Mouse (Mus musculus) forebrain, embryonic 10.5 days (tissue): Measurements from ENCODE around the gene Thoc7. TPM values are rescaled to one million over a fixed set of nuclear protein-coding genes. Genes with fewer than 3 reads are reported as not detected.
"Not testable (repeated sequence)": the region's sequence is repeated elsewhere in the genome, so short reads cannot be mapped to it uniquely, and the experiment has no call there.

Source experiments
- DNase-seq: peaks from one replicate; pipeline ENCODE4 v3.0.0-alpha.2; 2017; ENCODE audit warnings: low spot score; ENCODE audit errors: extremely low spot score
- H3K27ac ChIP-seq: fragments of 300-500 bp; sonication (generic); 2 replicates; pipeline ENCODE4 v1.5.1; 2016; ENCODE audit warnings: mild to moderate bottlenecking
- H3K27me3 ChIP-seq: fragments of 300-500 bp; sonication (generic); 2 replicates; pipeline ENCODE4 v1.6.1; 2016; ENCODE audit warnings: mild to moderate bottlenecking; ENCODE audit not compliant: poor library complexity, severe bottlenecking
- H3K36me3 ChIP-seq: fragments of 300-500 bp; sonication (generic); replicated peaks from 2 replicates; pipeline ENCODE4 v1.6.1; 2016; ENCODE audit warnings: mild to moderate bottlenecking, moderate library complexity
- H3K4me1 ChIP-seq: fragments of 300-500 bp; sonication (generic); 2 replicates; pipeline ENCODE4 v1.6.1; 2016
- H3K4me3 ChIP-seq: fragments of 300-500 bp; sonication (generic); 2 replicates; pipeline ENCODE4 v1.5.1; 2016; ENCODE audit warnings: mild to moderate bottlenecking, moderate library complexity
- H3K9me3 ChIP-seq: fragments of 300-500 bp; sonication (generic); 2 replicates; pipeline ENCODE4 v1.6.1; 2016; ENCODE audit warnings: mild to moderate bottlenecking, moderate library complexity
- WGBS: fragments of 180-500 bp; shearing (Covaris S2); methylation state at CpG from one replicate; pipeline ENCODE4 v1.1.7; 2016; 5-methylcytosine and 5-hydroxymethylcytosine counted together
- polyA plus RNA-seq: library from polyadenylated mRNA; unstranded; fragments of >200 nt; fragmentation: Nextera tagmentation; extraction: Ambion mirVana; gene quantifications from 2 replicates; pipeline ENCODE4 v1.2.1, GENCODE M21; 2016

Thoc7 gene
- polyA plus RNA-seq, 1 experiment from 2014 or later, result 235 TPM

GRCm38 (mm10) chr14:13963527-13963926 lies 1.9 kb upstream of the Thoc7 start:
- H3K27ac ChIP-seq, result no peak overlapping the region
- DNase-seq, result no peak
- 86% methylated on average over 1 of the region's 1 CpGs for WGBS
- H3K4me1 ChIP-seq, result peaks cover 22% of the 10 kb centered on the region
- H3K4me3 ChIP-seq, result no peak overlapping the region
- no peaks in the 10 kb centered on the region for H3K9me3 ChIP-seq
- H3K36me3 ChIP-seq, result no peaks in the 10 kb centered on the region
- no peaks in the 10 kb centered on the region for H3K27me3 ChIP-seq

GRCm38 (mm10) chr14:13962476-13962875 lies 824 bp upstream of the Thoc7 start:
- no peak overlapping the region for H3K4me3 ChIP-seq
- H3K27ac ChIP-seq, result no peak overlapping the region
- peaks cover 4% of the 10 kb centered on the region for H3K36me3 ChIP-seq
- DNase-seq, result no peak
- no peaks in the 10 kb centered on the region for H3K9me3 ChIP-seq
- H3K4me1 ChIP-seq, result peaks cover 30% of the 10 kb centered on the region
- H3K27me3 ChIP-seq, result no peaks in the 10 kb centered on the region
- 93% methylated on average over 6 of the region's 6 CpGs for WGBS

DNA sequence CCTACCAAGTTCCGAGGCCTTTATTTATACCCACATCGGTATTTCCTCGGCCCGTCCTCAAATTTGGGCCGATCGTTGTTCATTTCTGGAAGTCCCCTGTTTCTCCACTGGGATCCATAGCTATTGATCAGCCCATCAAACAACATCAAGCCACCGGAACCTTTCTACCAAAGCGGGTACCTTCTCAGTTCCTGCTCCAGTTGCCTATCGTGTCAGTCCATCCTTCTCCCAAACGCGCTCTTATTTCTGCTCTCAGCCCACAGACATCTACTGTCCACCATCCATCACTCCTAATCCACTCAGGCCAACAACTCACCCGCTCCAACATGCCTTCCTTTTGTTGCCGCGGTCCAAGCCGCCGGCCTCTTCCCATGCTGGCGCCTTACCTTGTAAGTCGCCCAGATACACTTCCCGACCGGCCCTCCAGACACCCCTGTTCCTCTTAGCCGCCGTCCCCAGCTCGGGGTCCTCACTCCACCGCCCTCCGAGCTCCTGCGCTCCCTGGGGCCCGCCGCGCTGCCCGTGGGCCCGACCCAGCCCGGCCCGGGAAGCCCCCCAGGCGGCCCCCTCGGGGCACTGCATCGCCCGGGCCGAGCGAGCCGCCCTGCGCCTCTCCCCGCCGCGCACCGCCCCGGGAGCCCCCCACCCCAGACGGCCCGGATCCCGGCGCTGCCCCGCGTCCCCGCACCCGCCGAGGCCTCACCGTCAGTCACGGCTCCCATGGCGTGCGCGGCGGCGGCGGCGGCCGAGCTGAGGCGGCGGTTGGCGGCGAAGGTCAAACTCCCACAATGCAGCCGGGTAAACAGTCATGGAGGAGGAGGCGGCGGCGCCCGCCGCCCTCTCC lies 948 bp downstream of the Thoc7 start:
- DNase-seq, result peak; percentile 64
- WGBS, result under 1% methylated on average over 52 of the region's 75 CpGs
- Histone ChIP-seq H3K4me1 (peaks cover 30% of the 10 kb centered on the region), H3K4me3 (peak overlapping the region; percentile 92), H3K27ac (peak overlapping the region; percentile 100), H3K36me3 (peaks cover 20% of the 10 kb centered on the region), H3K9me3 (no peaks in the 10 kb centered on the region), H3K27me3 (no peaks in the 10 kb centered on the region)

- Histone ChIP-seq H3K36me3 (peaks cover 26% of the 10 kb centered on the region), H3K9me3 (no peaks in the 10 kb centered on the region), H3K4me3 (peak overlapping the region; percentile 92), H3K27ac (peak overlapping the region; percentile 100), H3K27me3 (no peaks in the 10 kb centered on the region), H3K4me1 (peaks cover 30% of the 10 kb centered on the region)
- under 1% methylated on average over 9 of the region's 9 CpGs for WGBS
- DNase-seq, result peak; percentile 43
Observed at GRCm38 (mm10) chr14:13960079-13960478, 1.6 kb downstream of the Thoc7 start.

GRCm38 (mm10) chr14:13952151-13952550 lies 9.5 kb downstream of the Thoc7 start:
- H3K4me3 ChIP-seq, result not testable (repeated sequence)
- 92% methylated on average over 3 of the region's 3 CpGs for WGBS
- peaks cover 95% of the 10 kb centered on the region for H3K36me3 ChIP-seq

GRCm38 (mm10) chr14:13950401-13950800 lies 11.3 kb downstream of the Thoc7 start:
- H3K4me1 ChIP-seq, result no peaks in the 10 kb centered on the region
- DNase-seq, result no peak
- H3K27ac ChIP-seq, result no peak overlapping the region
- peaks cover 86% of the 10 kb centered on the region for H3K36me3 ChIP-seq
- no peaks in the 10 kb centered on the region for H3K27me3 ChIP-seq
- H3K9me3 ChIP-seq, result no peaks in the 10 kb centered on the region
- no peak overlapping the region for H3K4me3 ChIP-seq

More at GRCm38 (mm10) chr14:13952151-13952550, 9.5 kb downstream of the Thoc7 start:
- H3K9me3 ChIP-seq, DNase-seq, H3K27me3 ChIP-seq, H3K4me1 ChIP-seq, H3K27ac ChIP-seq: not testable (repeated sequence)

DNA sequence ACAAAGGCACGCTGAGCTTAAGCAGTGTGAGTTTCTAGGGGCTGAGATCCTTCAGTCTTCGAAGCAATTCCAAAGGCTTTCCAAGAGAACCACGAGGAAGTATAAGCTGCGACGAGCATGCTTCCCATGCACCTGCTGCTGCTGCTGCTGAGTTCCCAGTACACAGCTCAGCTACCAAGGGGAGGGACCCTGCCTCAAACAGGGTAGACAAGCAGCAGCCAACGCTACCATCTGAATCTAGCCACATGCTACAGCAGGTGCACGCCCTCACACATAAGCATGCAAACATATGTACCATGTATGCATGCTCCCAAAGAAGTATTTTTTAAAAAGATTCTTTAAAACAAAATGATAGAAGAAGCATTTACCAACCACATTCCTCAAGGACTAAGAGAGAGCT lies 13.3 kb downstream of the Thoc7 start:
- H3K4me3 ChIP-seq, result no peak overlapping the region
- H3K36me3 ChIP-seq, result peaks cover 67% of the 10 kb centered on the region
- no peaks in the 10 kb centered on the region for H3K9me3 ChIP-seq

GRCm38 (mm10) chr14:13944686-13945085 lies 17.0 kb downstream of the Thoc7 start:
- no peak for DNase-seq
- no peak overlapping the region for H3K4me3 ChIP-seq
- H3K9me3 ChIP-seq, result no peaks in the 10 kb centered on the region
- WGBS, result 87% methylated on average over 4 of the region's 4 CpGs
- H3K36me3 ChIP-seq, result peaks cover 31% of the 10 kb centered on the region
- H3K4me1 ChIP-seq, result no peaks in the 10 kb centered on the region
- H3K27me3 ChIP-seq, result no peaks in the 10 kb centered on the region
- no peak overlapping the region for H3K27ac ChIP-seq

More for the DNA sequence above, 13.3 kb downstream of the Thoc7 start:
- H3K27me3 ChIP-seq, result no peaks in the 10 kb centered on the region
- H3K4me1 ChIP-seq, result no peaks in the 10 kb centered on the region
- no peak overlapping the region for H3K27ac ChIP-seq
- DNase-seq, result no peak
- WGBS, result 96% methylated on average over 7 of the region's 7 CpGs

- H3K27ac ChIP-seq, result peak overlapping the region; percentile 76; the same call in 1 of the 2 replicates
- no peaks in the 10 kb centered on the region for H3K36me3 ChIP-seq
- DNase-seq, result no peak
- H3K27me3 ChIP-seq, result no peaks in the 10 kb centered on the region
- peak overlapping the region; percentile 43; the same call in 1 of the 2 replicates for H3K4me3 ChIP-seq
- H3K9me3 ChIP-seq, result peaks cover 23% of the 10 kb centered on the region
- H3K4me1 ChIP-seq, result peaks cover 11% of the 10 kb centered on the region
- 49% methylated on average over 5 of the region's 5 CpGs for WGBS
Observed at GRCm38 (mm10) chr14:13934052-13934371, 27.6 kb downstream of the Thoc7 start.

DNA sequence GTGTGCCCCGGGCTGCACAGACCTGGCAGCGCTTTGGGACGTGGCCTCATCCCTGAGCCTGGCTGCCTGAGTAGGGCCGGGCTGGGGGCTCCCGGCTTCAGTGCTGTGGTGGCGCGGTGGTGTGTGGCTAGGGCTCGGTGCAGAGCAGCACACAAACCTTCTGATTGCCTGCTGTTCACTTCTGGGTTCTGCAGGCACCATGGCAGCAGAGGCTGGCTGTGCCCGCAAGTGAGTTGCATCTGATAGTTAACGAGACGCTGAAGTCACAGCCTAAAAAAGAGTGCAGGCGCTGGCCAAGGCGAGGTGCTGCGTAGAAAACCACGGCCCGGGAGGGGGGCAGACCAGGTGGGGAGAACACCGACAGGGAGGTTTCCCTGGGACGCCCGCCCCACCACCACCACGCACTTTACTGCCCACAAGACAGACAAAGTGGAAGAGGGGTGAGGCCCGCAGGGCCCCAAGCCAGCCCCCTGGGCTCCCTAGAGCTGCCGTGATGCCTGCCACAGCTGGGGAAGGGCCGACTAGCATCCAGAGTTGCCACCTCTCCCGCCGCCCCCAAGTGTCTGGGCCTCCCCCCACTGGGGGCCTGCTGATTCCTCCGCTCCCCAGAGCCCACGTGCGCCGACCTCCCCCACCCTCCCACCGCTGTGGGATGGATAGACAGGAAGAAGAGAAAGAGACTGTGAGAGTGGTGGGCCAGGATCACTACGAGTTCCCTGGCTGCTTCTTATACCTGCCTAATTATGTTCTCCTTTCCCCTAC lies 28.2 kb downstream of the Thoc7 start:
- WGBS, result 41% methylated on average over 31 of the region's 31 CpGs
- H3K27ac ChIP-seq, result peak overlapping the region; percentile 76
- DNase-seq, result no peak

DNA sequence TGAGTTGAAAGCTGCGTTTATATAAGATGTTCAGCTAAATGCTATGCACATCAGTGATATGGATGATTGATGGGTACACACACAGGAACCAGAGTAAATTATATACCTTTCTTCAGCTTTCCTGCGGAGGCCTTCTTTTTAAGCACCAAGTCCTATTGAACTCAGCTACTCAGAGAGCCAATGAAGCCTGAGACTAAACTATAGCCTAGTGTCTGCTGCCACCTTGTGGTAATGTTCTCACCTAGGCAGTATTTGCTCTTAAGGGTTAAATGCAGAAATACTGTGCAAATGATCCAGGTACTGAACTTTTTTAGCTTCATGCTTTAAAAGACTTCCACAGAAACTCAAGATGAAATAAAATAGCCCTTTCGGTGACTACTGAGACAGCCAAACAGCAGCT lies 44.0 kb downstream of the Thoc7 start:
- WGBS, result 40% methylated on average over 3 of the region's 3 CpGs
- Histone ChIP-seq H3K36me3 (no peaks in the 10 kb centered on the region), H3K27ac (no peak overlapping the region), H3K27me3 (no peaks in the 10 kb centered on the region), H3K9me3 (0 out of 2 replicates have a peak, but pooled peaks cover 4% of the 10 kb centered on the region), H3K4me1 (peaks cover 7% of the 10 kb centered on the region; the same call in 1 of the 2 replicates), H3K4me3 (no peak overlapping the region)
- peak; percentile 58 for DNase-seq

More for the DNA sequence above, 28.2 kb downstream of the Thoc7 start:
- no peaks in the 10 kb centered on the region for H3K36me3 ChIP-seq
- H3K4me3 ChIP-seq, result peak overlapping the region; percentile 43
- H3K9me3 ChIP-seq, result peaks cover 23% of the 10 kb centered on the region
- H3K27me3 ChIP-seq, result no peaks in the 10 kb centered on the region
- H3K4me1 ChIP-seq, result peaks cover 11% of the 10 kb centered on the region

DNA sequence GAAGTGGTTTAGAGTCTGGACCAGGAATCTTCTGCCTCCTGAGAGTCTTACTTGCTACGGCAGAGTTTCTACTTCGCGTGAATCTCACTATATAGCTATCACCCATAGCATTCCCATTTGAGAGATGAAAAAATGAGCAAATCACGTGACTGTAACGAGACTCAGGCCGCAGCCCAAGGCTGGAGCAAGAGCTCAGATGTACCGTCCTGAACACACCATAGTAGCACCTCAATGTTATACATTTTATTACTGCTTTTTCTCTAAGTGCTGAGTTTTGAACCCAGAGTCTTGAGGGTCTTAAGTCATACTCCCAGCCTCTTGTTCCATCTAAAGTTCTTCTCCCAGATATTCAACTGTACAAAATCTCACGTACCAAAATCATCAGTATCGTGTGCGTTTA lies 44.4 kb downstream of the Thoc7 start:
- Histone ChIP-seq H3K27ac (no peak overlapping the region), H3K36me3 (no peaks in the 10 kb centered on the region), H3K4me1 (peaks cover 7% of the 10 kb centered on the region; the same call in 1 of the 2 replicates), H3K4me3 (no peak overlapping the region), H3K9me3 (0 out of 2 replicates have a peak, but pooled peaks cover 4% of the 10 kb centered on the region), H3K27me3 (no peaks in the 10 kb centered on the region)
- no peak for DNase-seq
- 90% methylated on average over 10 of the region's 10 CpGs for WGBS

DNA sequence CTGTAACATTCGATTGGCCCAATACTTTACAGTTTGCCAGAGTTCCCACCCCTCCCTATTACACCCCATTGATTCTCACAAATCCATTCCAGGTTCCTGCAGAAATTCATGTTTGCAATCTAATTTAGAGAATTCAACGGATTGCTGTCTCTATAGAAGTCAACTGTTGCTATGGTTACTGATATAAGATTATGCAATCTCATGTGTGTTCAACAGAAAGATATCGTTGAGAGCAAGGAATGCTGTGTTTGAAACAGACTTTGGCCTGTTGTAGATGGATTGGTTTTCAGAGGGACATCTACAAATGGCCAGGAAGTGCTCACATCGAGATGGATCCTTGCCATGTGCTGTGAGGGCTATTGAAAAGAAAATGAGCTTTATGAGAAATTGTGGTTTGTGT lies 46.4 kb downstream of the Thoc7 start:
- 87% methylated on average over 4 of the region's 4 CpGs for WGBS
- Histone ChIP-seq H3K27ac (no peak overlapping the region), H3K9me3 (no peaks in the 10 kb centered on the region), H3K36me3 (no peaks in the 10 kb centered on the region), H3K4me3 (no peak overlapping the region), H3K27me3 (no peaks in the 10 kb centered on the region), H3K4me1 (peaks cover 7% of the 10 kb centered on the region; the same call in 1 of the 2 replicates)
- no peak for DNase-seq
